Mouse (Mus musculus): ENCODE results near the gene Nsmce4a.
"Not testable (repeated sequence)": the region's sequence is repeated elsewhere in the genome, so short reads cannot be mapped to it uniquely, and the experiment has no call there.

Nsmce4a gene

GRCm38 (mm10) chr7:130572821-130573220, at the start of gene Nsmce4a:
TSS of gene Nsmce4a (minus strand) at chr7:130573118.
- DNase-seq = no peak

GRCm38 (mm10) chr7:130622359-130622758, 49.4 kb upstream of the Nsmce4a start:
- DNase-seq = no peak

GRCm38 (mm10) chr7:130621953-130622352, 49.0 kb upstream of the Nsmce4a start:
- DNase-seq = no peak

GRCm38 (mm10) chr7:130621068-130621467, 48.1 kb upstream of the Nsmce4a start:
- no peak for DNase-seq

GRCm38 (mm10) chr7:130617591-130617990, 44.7 kb upstream of the Nsmce4a start:
- DNase-seq = no peak

- no peak for DNase-seq
Observed at GRCm38 (mm10) chr7:130613973-130614372, 41.1 kb upstream of the Nsmce4a start.

GRCm38 (mm10) chr7:130606958-130607357, 34.0 kb upstream of the Nsmce4a start:
- no peak for DNase-seq

- DNase-seq = peak; percentile 33
Observed at GRCm38 (mm10) chr7:130605111-130605510, 32.2 kb upstream of the Nsmce4a start.

GRCm38 (mm10) chr7:130604390-130604789, 31.5 kb upstream of the Nsmce4a start:
- no peak for DNase-seq

- DNase-seq = no peak
Observed at GRCm38 (mm10) chr7:130603556-130603955, 30.6 kb upstream of the Nsmce4a start.

GRCm38 (mm10) chr7:130602804-130603203, 29.9 kb upstream of the Nsmce4a start:
- no peak for DNase-seq

GRCm38 (mm10) chr7:130600546-130600945, 27.6 kb upstream of the Nsmce4a start:
- no peak for DNase-seq

GRCm38 (mm10) chr7:130600074-130600473, 27.2 kb upstream of the Nsmce4a start:
- no peak for DNase-seq

GRCm38 (mm10) chr7:130597546-130597945, 24.6 kb upstream of the Nsmce4a start:
- DNase-seq = no peak

- DNase-seq = peak; percentile 56
Observed at GRCm38 (mm10) chr7:130596079-130596855, 23.3 kb upstream of the Nsmce4a start.

GRCm38 (mm10) chr7:130593375-130594239, 20.7 kb upstream of the Nsmce4a start:
- not testable (repeated sequence) for DNase-seq

GRCm38 (mm10) chr7:130592975-130593374, 20.1 kb upstream of the Nsmce4a start:
- DNase-seq = not testable (repeated sequence)

GRCm38 (mm10) chr7:130590845-130591437, 18.0 kb upstream of the Nsmce4a start:
- DNase-seq = peak; percentile 11

- DNase-seq = peak; percentile 32
Observed at GRCm38 (mm10) chr7:130590081-130590828, 17.3 kb upstream of the Nsmce4a start.

- DNase-seq = peak; percentile 64
Observed at GRCm38 (mm10) chr7:130586521-130587072, 13.7 kb upstream of the Nsmce4a start.

- DNase-seq = peak; percentile 65
Observed at GRCm38 (mm10) chr7:130578607-130579006, 5.7 kb upstream of the Nsmce4a start.

- no peak for DNase-seq
Observed at GRCm38 (mm10) chr7:130578066-130578465, 5.1 kb upstream of the Nsmce4a start.

Measured in lung, postnatal 10 days (tissue).